30 mouse cellular contexts compared by ENCODE assay signal in the genomic region with DNA sequence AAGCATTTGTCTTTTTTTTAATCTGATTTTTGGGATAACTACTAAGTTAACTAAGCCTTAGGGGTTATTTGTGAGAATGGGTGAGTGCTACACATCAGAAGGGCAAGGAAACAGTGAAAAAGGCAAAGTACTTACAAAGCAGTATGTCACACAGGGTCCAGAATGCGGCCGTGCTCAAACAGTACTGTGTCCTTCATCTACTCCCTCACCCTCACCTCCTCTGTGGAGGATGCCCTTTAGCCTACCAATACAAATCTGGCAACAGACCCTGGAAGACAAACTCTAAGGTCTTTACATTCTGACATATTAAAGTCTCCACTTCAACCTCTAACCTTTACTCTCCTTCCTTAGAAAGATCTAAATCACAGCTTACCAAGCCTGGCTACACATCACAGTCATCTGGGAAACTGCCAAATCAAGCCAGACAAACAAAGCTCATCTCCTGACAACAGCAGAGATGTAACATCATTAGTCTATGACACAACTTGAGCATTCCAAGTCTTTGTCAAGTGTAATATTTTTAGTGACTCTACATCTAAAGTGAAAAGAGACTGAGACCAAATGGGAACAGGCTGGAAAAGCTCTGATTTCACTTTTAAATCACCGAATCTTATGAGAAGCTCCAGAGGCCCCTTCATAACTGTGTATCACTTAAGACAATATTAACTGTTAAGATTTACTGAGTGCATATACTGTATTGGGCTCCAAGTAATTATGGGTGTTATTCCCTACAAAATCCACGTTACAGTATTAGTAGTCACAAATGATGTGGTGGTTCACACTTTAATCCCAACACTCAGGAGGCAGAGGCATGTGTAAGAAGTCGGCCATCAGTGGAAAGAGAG. TPM values are rescaled to one million over a fixed set of nuclear protein-coding genes. Genes with fewer than 3 reads are reported as not detected.
DNase-seq lines count a peak whose midpoint lies in the region; ATAC-seq and TF ChIP-seq lines count a peak whose summit lies in the region.
"Had no signal": no experiment of that assay in that cellular context is flagged by ENCODE, and none has a peak within 500 bp of the region (broad histone marks: within the 10 kb centered on the region; RNA-seq: fewer than 3 reads in every experiment).

No protein-coding gene starts in this region.

- H3K4me3 ChIP-seq in lung, embryonic 14.5 days (ENCODE audit: low read depth, low read length) = no peak overlapping the region
- no peak overlapping the region for H3K4me3 ChIP-seq in lung, embryonic 16.5 days (ENCODE audit: low read length)
- H3K4me3 ChIP-seq: embryonic facial prominence, embryonic 13.5 days; embryonic facial prominence, embryonic 15.5 days; erythroblast, embryonic 14.5 days; forebrain, embryonic 13.5 days; forebrain, embryonic 15.5 days had no signal

- TF ChIP-seq CTCF in lung, embryonic 14.5 days (IDR thresholded peaks at IDR 0.05; ENCODE audit: low read depth) = no peak

- ATAC-seq in lung, embryonic 14.5 days (ENCODE audit: insufficient read depth) = peak; percentile 86
- peak; percentile 92 for ATAC-seq in lung, embryonic 16.5 days (ENCODE audit: low read depth)
- ATAC-seq in erythroid progenitor cell, adult 5-6 weeks (replicated peaks; ENCODE audit: low FRiP score, poor library complexity, severe bottlenecking) = no peak
- ATAC-seq: forebrain, embryonic 13.5 days; forebrain, embryonic 15.5 days; forebrain, postnatal 0 days had no signal

- no peaks in the 10 kb centered on the region for H3K9me3 ChIP-seq in lung, embryonic 14.5 days (ENCODE audit: low read depth, low read length)
- H3K9me3 ChIP-seq in lung, embryonic 16.5 days (ENCODE audit: control insufficient read depth, low read length) = no peaks in the 10 kb centered on the region
- H3K9me3 ChIP-seq: embryonic facial prominence, embryonic 13.5 days; embryonic facial prominence, embryonic 15.5 days; forebrain, embryonic 13.5 days; forebrain, embryonic 15.5 days had no signal

- H3K36me3 ChIP-seq in lung, embryonic 14.5 days (ENCODE audit: insufficient read depth) = no peaks in the 10 kb centered on the region
- H3K36me3 ChIP-seq in lung, embryonic 16.5 days (ENCODE audit: control insufficient read depth, insufficient read depth, low read length) = no peaks in the 10 kb centered on the region
- H3K36me3 ChIP-seq: embryonic facial prominence, embryonic 13.5 days; embryonic facial prominence, embryonic 15.5 days; forebrain, embryonic 15.5 days had no signal

- DNase-seq in lung, embryonic 14.5 days = peak; percentile 75
- no peak for DNase-seq in lung, postnatal 14 days
- no peak for DNase-seq in lung, postnatal 10 days
- peak; percentile 10 for DNase-seq in lung, postnatal 25 days (ENCODE audit: low spot score)
- DNase-seq in lung, adult 18-20 months = no peak
- DNase-seq in lung, postnatal 36 days = peak; percentile 26
- DNase-seq: adrenal gland, adult 8-10 months; adrenal gland, postnatal 14 days; adrenal gland, postnatal 36 days; cerebellum, adult 11 months; cerebellum, adult 18-20 months; cerebellum, adult 8-10 months; cerebellum, adult 9-11 months; cerebellum, postnatal 14 days; cerebellum, postnatal 36 days; embryo, embryonic 11 days; forebrain, postnatal 0 days had no signal

- H3K4me2 ChIP-seq in lung, embryonic 14.5 days = no peak overlapping the region
- H3K4me2 ChIP-seq in lung, embryonic 16.5 days (ENCODE audit: low read depth, low read length) = no peak overlapping the region
- H3K4me2 ChIP-seq: embryonic facial prominence, embryonic 13.5 days; embryonic facial prominence, embryonic 15.5 days; forebrain, embryonic 13.5 days; forebrain, embryonic 15.5 days had no signal

- no peak overlapping the region for H3K27ac ChIP-seq in lung, embryonic 14.5 days (ENCODE audit: low read depth)
- no peak overlapping the region for H3K27ac ChIP-seq in lung, embryonic 16.5 days (ENCODE audit: low read length)
- H3K27ac ChIP-seq: embryonic facial prominence, embryonic 13.5 days; embryonic facial prominence, embryonic 15.5 days; forebrain, embryonic 13.5 days; forebrain, embryonic 15.5 days had no signal

- no peaks in the 10 kb centered on the region for H3K27me3 ChIP-seq in lung, embryonic 14.5 days (ENCODE audit: insufficient read depth, low read length)
- H3K27me3 ChIP-seq in lung, embryonic 16.5 days (ENCODE audit: control insufficient read depth, insufficient read depth, low read depth, low read length) = no peaks in the 10 kb centered on the region
- H3K27me3 ChIP-seq: embryonic facial prominence, embryonic 13.5 days; embryonic facial prominence, embryonic 15.5 days; forebrain, embryonic 13.5 days; forebrain, embryonic 15.5 days had no signal

- WGBS in lung, embryonic 14.5 days = 65% methylated on average over 5 of the region's 5 CpGs
- WGBS in lung, embryonic 16.5 days = 55% methylated on average over 5 of the region's 5 CpGs

- no peak overlapping the region for H3K9ac ChIP-seq in lung, embryonic 14.5 days
- H3K9ac ChIP-seq in lung, embryonic 16.5 days (ENCODE audit: low read length) = no peak overlapping the region
- H3K9ac ChIP-seq: embryonic facial prominence, embryonic 13.5 days; embryonic facial prominence, embryonic 15.5 days; forebrain, embryonic 13.5 days; forebrain, embryonic 15.5 days; forebrain, postnatal 0 days had no signal

- H3K4me1 ChIP-seq in lung, embryonic 14.5 days (ENCODE audit: insufficient read depth) = no peaks in the 10 kb centered on the region
- H3K4me1 ChIP-seq in lung, embryonic 16.5 days (replicated peaks; ENCODE audit: control insufficient read depth, insufficient read depth, low read length) = 0 out of 2 replicates have a peak, but pooled peaks cover 3% of the 10 kb centered on the region
- H3K4me1 ChIP-seq: embryonic facial prominence, embryonic 13.5 days; embryonic facial prominence, embryonic 15.5 days; forebrain, embryonic 13.5 days; forebrain, embryonic 15.5 days had no signal

RNA-seq across cellular contexts. Expression of a gene that starts 21.7 kb away (rescaled TPM):
- 3.2 and 3.5 TPM in 2 replicates for polyA plus RNA-seq in lung, embryonic 14.5 days (2014; fragmentation: Nextera tagmentation; extraction: Ambion mirVana)
- polyA plus RNA-seq in lung, embryonic 16.5 days (2015; fragmentation: Nextera tagmentation; extraction: Ambion mirVana) = 1.7 and 2.0 TPM in 2 replicates
- 5.0 and 6.3 TPM in 2 replicates for total RNA-seq in erythroid progenitor cell, adult 5-6 weeks (2015; ENCODE audit: low replicate concordance)
- total RNA-seq in erythroid progenitor cell, adult 5-6 weeks (2017; ENCODE audit: low replicate concordance) = 5.9 and 7.6 TPM in 2 replicates

RNA-seq across cellular contexts. Expression of a gene that starts 48.9 kb away (rescaled TPM):
- polyA plus RNA-seq in lung, embryonic 14.5 days (2014; fragmentation: Nextera tagmentation; extraction: Ambion mirVana) = 6.4 and 9.9 TPM in 2 replicates
- 11.5 and 13.9 TPM in 2 replicates for polyA plus RNA-seq in lung, embryonic 16.5 days (2015; fragmentation: Nextera tagmentation; extraction: Ambion mirVana)
- not detected in 2 replicates for total RNA-seq in erythroid progenitor cell, adult 5-6 weeks (2015; ENCODE audit: low replicate concordance)
- not detected in 2 replicates for total RNA-seq in erythroid progenitor cell, adult 5-6 weeks (2017; ENCODE audit: low replicate concordance)
- total RNA-seq: adrenal gland, adult 18-20 months; adrenal gland, postnatal 14 days; common myeloid progenitor, adult 5-6 weeks; ES-E14; MEL had no signal
- polyA plus RNA-seq: C2C12; erythroblast, embryonic 14.5 days; forebrain, embryonic 11.5 days; forebrain, embryonic 13.5 days; forebrain, embryonic 15.5 days; forebrain, postnatal 0 days had no signal

Comparison
In these comparisons a context has a peak if more than half of its experiments do, and no peak if none do; other contexts are left out.
1. DNase-seq: peak in lung, embryonic 14.5 days (single experiment), lung, postnatal 25 days (single experiment) and lung, postnatal 36 days (single experiment); none in lung, postnatal 14 days (single experiment), lung, postnatal 10 days (single experiment) and lung, adult 18-20 months (0 of 2).